Mouse (Mus musculus) layer of hippocampus, adult 9-11 months (tissue): ENCODE results near the gene Cd55.
"Not testable (repeated sequence)": the region's sequence is repeated elsewhere in the genome, so short reads cannot be mapped to it uniquely, and the experiment has no call there.

ENCODE experiments used
- DNase-seq: peaks from one replicate; pipeline ENCODE4 v3.0.0; 2022

The Cd55 gene

DNA sequence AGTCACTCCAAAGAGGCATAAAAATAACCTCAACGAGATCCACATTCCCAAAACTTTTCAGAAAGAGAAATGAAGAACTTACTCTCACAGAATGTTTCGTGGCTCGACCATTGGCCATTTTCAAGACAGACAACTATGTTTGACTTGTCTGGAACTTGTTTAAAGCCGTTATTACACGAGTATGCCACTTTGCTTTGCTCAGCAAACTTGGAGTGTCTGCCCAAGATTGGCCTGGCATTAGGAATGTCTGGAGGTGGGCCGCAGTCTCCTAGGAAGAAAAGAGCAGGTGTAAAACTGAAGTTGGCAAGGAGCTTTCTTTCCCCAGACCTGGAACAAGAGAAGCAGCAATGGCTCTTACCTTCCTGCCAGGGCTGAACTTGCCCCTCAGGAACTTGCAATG is 40.5 kb downstream of the Cd55 start:
- not testable (repeated sequence) for DNase-seq

GRCm38 (mm10) chr1:130397109-130397508 is 65.4 kb downstream of the Cd55 start:
- DNase-seq = not testable (repeated sequence)
